Mouse (Mus musculus) megakaryocyte, adult 5-6 weeks (primary cell): ENCODE data around the gene Mindy1. TPM values are rescaled to one million over a fixed set of nuclear protein-coding genes. Genes with fewer than 3 reads are reported as not detected.

Experiments
- ATAC-seq: 2 replicates; pipeline ENCODE4 v1.8.0; 2016; ENCODE audit warnings: mild to moderate bottlenecking, inconsistent platforms; ENCODE audit not compliant: poor library complexity, severe bottlenecking
- total RNA-seq, 2 experiments: library from RNA; stranded (forward) in 1 of 2; stranded (reverse) in 1 of 2; fragments of 153-499, 151-499 nt in 1 of 2; fragments of 221-1000, 200-1000 nt in 1 of 2; gene quantifications; 2 replicates each; pipeline versions ENCODE4 v1.2.3 to v1.2.4; 2015 to 2017

The Mindy1 gene
- total RNA-seq, 2 experiments from 2014 or later = 44.0 to 49.5 TPM

- no peak for ATAC-seq
Observed at GRCm38 (mm10) chr3:95266052-95266451, 15.1 kb upstream of the Mindy1 start.

- no peak for ATAC-seq
Observed at GRCm38 (mm10) chr3:95267855-95268254, 13.3 kb upstream of the Mindy1 start.

- ATAC-seq = no peak
Observed at GRCm38 (mm10) chr3:95269789-95270188, 11.4 kb upstream of the Mindy1 start.

DNA sequence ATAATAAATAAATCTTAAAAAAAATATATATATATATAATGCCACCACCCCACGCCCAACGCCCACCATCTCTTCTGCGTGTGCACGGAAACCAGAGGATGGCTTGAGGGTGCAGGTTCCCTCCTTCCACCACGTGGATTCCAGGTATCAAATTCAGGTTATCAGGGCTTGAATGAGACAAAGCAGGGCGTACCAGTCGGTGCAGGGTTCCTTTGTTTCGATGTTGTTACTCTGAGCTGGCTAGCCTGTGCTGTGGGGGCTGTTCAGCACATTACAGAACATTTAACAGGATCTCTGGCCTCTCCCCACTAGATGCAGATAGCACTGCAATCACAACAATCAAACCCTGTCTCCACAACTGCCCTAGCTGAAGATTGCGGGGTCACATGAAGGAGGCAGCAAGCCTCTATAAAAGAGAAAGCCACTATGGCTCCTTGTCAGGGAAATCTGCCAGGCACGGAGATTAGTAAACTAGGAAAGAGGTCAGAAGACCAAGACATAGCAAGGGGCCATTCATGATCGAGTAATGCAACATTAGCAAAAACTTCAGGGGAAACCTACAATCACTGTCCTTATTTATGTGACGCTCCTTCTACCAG is 10.3 kb upstream of the Mindy1 start:
- no peak for ATAC-seq

- ATAC-seq = no peak
Observed at GRCm38 (mm10) chr3:95273471-95273870, 7.7 kb upstream of the Mindy1 start.

DNA sequence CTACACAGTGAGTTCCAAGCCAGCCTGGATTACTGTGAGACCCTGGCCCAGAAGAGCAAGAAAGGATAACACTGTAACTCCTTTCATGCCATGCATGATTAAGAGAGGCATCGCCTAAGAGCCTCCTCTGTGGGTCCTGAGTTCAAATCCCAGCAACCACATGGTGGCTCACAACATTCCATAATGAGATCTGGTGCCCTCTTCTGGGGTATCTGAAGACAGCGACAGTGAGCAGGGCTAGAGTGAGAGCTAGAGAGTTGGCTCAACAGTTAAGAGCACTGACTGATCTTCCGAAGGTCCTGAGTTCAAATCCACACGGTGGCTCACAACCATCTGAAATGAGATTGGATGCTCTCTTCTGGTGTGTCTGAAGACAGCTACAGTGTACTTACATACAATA is 6.7 kb upstream of the Mindy1 start:
- ATAC-seq = no peak

DNA sequence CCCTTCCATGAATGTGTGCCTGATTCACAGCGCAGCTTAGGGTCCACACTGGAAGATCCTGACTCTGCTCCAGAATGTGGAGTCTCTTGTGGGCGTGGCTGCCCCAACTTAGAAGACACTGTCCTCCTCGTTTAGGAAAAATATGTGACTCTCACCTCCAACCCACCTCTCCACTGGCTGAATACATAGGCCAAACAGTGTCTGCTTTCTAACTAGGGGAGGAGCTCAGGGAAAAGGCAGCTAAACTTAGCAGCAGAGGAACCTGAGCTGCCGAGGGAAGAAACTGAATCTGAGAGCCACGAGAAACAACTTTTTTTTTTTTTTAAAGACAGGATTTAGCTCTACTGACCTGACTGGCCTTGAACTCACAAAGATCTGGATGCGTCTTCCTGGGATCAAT is 6.0 kb upstream of the Mindy1 start:
- no peak for ATAC-seq

GRCm38 (mm10) chr3:95276428-95276934 is 4.7 kb upstream of the Mindy1 start:
- ATAC-seq = no peak

- no peak for ATAC-seq
Observed at GRCm38 (mm10) chr3:95277149-95277551, 4.0 kb upstream of the Mindy1 start.

DNA sequence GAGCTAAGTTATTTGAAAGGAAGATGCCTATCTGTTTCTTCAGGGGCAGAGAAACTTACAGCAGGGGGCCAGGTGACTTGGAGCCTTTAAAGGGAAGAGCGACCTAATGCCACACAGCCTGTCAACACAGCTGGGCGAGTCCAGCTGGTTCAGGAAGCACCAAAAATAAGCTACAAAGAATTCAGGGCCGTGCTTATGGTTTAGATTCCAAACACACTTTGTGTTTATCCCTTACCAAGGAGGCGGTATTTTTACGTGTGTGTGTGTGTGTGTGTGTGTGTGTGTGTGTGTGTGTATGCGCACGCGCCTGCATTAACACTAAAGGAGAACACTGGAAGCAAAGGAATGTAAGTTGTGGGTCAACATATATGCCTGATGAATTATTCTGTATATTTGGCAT is 398 bp upstream of the Mindy1 start:
- no peak for ATAC-seq

DNA sequence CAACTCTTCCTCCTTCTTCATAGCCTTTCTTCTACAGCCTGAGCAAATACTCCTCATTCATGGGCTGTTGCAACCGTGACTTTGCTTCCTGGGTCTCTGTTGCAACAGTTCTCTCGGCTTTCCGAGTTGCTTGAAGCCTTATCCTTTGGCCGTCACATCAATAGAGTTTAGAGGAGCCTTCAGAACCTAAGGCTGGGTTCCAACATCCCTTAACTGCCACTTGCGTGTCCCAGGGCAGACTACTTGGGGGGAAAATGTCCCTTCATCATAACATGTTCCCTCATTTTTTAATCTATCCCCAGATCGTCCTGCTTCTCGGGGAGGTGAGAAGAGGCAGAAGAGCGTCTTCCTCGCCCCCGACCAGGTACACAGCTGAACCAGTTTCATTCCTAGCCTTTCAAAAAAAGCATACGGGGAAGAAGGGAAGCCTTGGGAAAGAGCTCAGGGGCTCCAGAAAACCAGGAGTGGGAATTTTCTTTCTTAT is 1.3 kb downstream of the Mindy1 start:
- ATAC-seq = peak; percentile 61

DNA sequence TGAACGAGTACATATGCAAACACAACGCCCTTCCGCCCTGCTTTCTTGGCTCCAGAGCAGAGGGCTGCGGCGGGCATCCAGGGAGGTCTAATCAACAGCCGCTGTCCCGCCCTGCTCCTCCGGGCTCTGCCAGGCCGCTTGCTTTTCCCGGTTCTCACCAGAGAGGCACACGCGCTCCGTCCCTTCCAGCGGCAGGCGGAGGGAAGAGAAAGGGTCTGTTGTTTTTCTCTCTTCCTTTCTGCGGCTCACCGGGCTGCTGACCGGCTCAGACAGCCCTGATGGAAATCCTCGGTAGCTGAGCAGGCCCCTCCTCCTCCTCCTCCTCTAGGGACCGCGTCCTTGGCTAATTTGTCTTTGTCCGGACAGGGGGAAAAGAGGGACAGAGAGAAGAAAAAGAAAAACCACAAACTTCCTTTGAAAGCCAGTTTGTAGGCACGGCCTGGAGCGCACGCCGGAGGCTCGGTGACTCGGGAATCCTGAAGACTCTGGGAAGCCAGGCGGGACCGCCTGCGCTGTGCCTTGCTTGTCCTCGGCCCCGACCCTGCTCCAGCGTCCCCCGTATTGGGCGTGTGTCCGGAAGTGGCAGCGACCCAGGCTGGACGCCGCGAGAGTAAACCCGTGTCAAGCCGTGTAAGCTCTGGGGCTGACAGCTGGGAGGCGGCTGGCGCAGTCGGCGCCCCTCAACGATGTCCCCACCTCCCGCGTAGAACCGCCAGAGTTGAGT is 1.9 kb downstream of the Mindy1 start:
- ATAC-seq = peak; percentile 39

- ATAC-seq = no peak
Observed at GRCm38 (mm10) chr3:95283589-95283941, 2.4 kb downstream of the Mindy1 start.

- ATAC-seq = no peak
Observed at GRCm38 (mm10) chr3:95284062-95284461, 2.9 kb downstream of the Mindy1 start.

- no peak for ATAC-seq
Observed at GRCm38 (mm10) chr3:95284501-95285281, 3.5 kb downstream of the Mindy1 start.

DNA sequence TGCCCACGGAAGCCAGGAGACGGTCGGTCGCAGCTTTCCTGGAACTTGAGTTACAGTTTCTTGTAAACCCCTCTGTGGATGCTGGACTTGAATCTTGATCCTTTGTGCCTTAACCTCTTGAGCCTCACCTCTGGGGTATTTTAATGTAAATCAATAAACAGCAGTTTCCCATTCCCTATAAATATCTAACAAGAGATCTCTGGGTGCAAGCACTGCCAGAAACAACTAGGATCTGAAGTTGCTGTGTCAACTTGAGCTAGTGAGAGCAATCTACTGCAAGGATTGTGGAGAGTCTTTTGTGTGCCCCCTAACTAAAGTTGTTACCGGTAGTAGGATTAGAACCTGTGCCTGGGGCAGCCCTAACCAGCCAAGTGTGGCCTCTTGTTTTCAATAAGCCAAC is 4.2 kb downstream of the Mindy1 start:
- no peak for ATAC-seq

- no peak for ATAC-seq
Observed at GRCm38 (mm10) chr3:95286011-95286410, 4.9 kb downstream of the Mindy1 start.

GRCm38 (mm10) chr3:95286510-95286909 is 5.4 kb downstream of the Mindy1 start:
- ATAC-seq = no peak

- ATAC-seq = no peak
Observed at GRCm38 (mm10) chr3:95287541-95287940, 6.4 kb downstream of the Mindy1 start.

DNA sequence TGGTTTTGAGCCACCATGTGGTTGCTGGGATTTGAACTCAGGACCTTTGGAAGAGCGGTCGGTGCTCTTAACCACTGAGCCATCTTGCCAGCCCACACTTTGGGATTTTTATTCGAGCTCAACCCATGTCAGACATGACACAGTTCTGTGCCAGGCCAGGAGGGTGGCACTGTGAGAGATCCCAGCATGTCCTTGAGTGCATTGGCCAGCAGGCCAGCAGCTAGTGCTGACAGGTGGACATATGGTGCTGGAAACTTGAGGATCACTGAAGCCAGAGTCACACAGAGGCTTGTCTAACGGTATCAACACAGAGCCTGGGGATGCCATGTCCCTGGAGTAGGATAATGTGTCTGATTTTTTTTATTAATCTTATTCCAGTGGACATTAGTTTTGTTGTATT is 8.3 kb downstream of the Mindy1 start:
- no peak for ATAC-seq

- ATAC-seq = no peak
Observed at GRCm38 (mm10) chr3:95290156-95290555, 9.0 kb downstream of the Mindy1 start.

DNA sequence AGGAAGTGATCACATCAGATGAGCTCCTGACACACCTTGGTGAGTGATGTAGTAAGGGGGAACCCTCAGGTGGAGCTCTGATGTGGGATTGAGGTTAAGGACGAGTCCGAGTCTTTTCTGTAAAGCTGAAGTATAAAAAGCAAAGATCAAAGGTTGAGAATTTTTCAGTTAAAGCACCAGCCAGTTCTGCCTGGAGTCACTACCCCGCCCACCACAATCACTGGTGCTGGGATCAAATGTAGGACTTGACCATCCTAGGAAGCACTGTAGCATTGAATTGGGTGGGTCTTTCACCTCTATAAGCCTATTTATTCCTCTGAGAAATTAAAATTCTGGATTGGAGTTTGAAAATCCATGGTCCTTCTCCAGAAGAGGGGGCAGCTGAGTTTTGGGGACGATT is 9.9 kb downstream of the Mindy1 start:
- no peak for ATAC-seq
